Mouse (Mus musculus) liver, postnatal 0 days (tissue): Measurements from ENCODE around the gene F930015N05Rik. TPM values are rescaled to one million over a fixed set of nuclear protein-coding genes. Genes with fewer than 3 reads are reported as not detected.

ENCODE experiments used
- ATAC-seq: fragments of 200-750 bp; cut with Nextera tagmentation; 2 replicates; pipeline ENCODE4 v1.8.0; 2017; ENCODE audit warnings: mild to moderate bottlenecking, moderate library complexity
- DNase-seq: peaks from one replicate; pipeline ENCODE4 v3.0.0-alpha.2; 2016
- H3K27ac ChIP-seq: fragments of 300-500 bp; sonication (generic); 2 replicates; pipeline ENCODE4 v1.5.1; 2014; ENCODE audit warnings: antibody characterized with exemption, moderate library complexity, mild to moderate bottlenecking, low read depth
- H3K27me3 ChIP-seq: fragments of 300-500 bp; sonication (generic); 2 replicates; pipeline ENCODE4 v1.6.1; 2014; ENCODE audit warnings: low read length, control low read depth, mixed read lengths; ENCODE audit not compliant: insufficient read depth
- H3K36me3 ChIP-seq: fragments of 300-500 bp; sonication (generic); replicated peaks from 2 replicates; pipeline ENCODE4 v1.6.1; 2014; ENCODE audit warnings: mild to moderate bottlenecking, control low read depth, low read length, moderate library complexity, mixed read lengths; ENCODE audit not compliant: insufficient read depth
- H3K4me1 ChIP-seq: fragments of 300-500 bp; sonication (generic); 2 replicates; pipeline ENCODE4 v1.6.1; 2014; ENCODE audit warnings: antibody characterized with exemption, mild to moderate bottlenecking, control low read depth; ENCODE audit not compliant: insufficient read depth
- H3K4me2 ChIP-seq: fragments of 300-500 bp; sonication (generic); 2 replicates; pipeline ENCODE4 v1.6.1; 2014; ENCODE audit warnings: low read depth, mild to moderate bottlenecking, low read length, moderate library complexity, mixed read lengths
- H3K4me3 ChIP-seq: fragments of 300-500 bp; sonication (generic); 2 replicates; pipeline ENCODE4 v1.5.1; 2014; ENCODE audit warnings: low read depth, low read length
- H3K9ac ChIP-seq: fragments of 300-500 bp; sonication (generic); replicated peaks from 2 replicates; pipeline ENCODE4 v1.6.1; 2014; ENCODE audit warnings: mild to moderate bottlenecking, moderate library complexity
- H3K9me3 ChIP-seq: fragments of 300-500 bp; sonication (generic); 2 replicates; pipeline ENCODE4 v1.6.1; 2016; ENCODE audit warnings: mild to moderate bottlenecking, control low read depth, low read length, mixed read lengths
- CTCF ChIP-seq: sonication (generic); IDR thresholded peaks from 2 replicates; pipeline ENCODE4 v1.5.1; 2016; ENCODE audit warnings: antibody characterized with exemption, low read depth
- EP300 ChIP-seq: IDR thresholded peaks from 2 replicates; pipeline ENCODE4 v1.6.1; 2016; ENCODE audit warnings: antibody characterized with exemption, low read depth, mild to moderate bottlenecking
- WGBS: fragments of 180-500 bp; shearing (Covaris S2); extraction: QIAGEN DNeasy Blood & Tissue Kit; methylation state at CpG from one replicate; pipeline ENCODE4 v1.1.7; 2014; ENCODE audit not compliant: insufficient replicate concordance; 5-methylcytosine and 5-hydroxymethylcytosine counted together
- polyA plus RNA-seq: library from polyadenylated mRNA; unstranded; fragments of >200 nt; fragmentation: Nextera tagmentation; extraction: Ambion mirVana; gene quantifications from 2 replicates; pipeline ENCODE4 v1.2.1, GENCODE M21; 2015

The F930015N05Rik gene
- polyA plus RNA-seq, 1 experiment from 2014 or later, result 0.08 TPM

GRCm38 (mm10) chr11:64435546-64436411 is 674 bp downstream of the F930015N05Rik start:
- Histone ChIP-seq H3K36me3 (no peaks in the 10 kb centered on the region), H3K4me1 (peaks cover 13% of the 10 kb centered on the region), H3K4me3 (peak overlapping the region; percentile 46), H3K9me3 (no peaks in the 10 kb centered on the region), H3K9ac (peak overlapping the region; percentile 57), H3K27ac (peak overlapping the region; percentile 30), H3K4me2 (peak overlapping the region; percentile 80), H3K27me3 (peaks cover 30% of the 10 kb centered on the region)
- TF ChIP-seq EP300, result no peak
- ATAC-seq (peak; percentile 55), DNase-seq (peak; percentile 26)
- 1% methylated on average over 72 of the region's 81 CpGs for WGBS

- DNase-seq (peak; percentile 66), ATAC-seq (peak; percentile 89)
- peaks cover 13% of the 10 kb centered on the region for H3K4me1 ChIP-seq
- peak within 1 kb of the TSS; percentile 46 for H3K4me3 ChIP-seq
- no peak for TF ChIP-seq EP300
- TF ChIP-seq CTCF, result no peak
- under 1% methylated on average over 29 of the region's 36 CpGs for WGBS
- peak within 1 kb of the TSS; percentile 30 for H3K27ac ChIP-seq
- no peaks in the 10 kb centered on the region for H3K36me3 ChIP-seq
- no peaks in the 10 kb centered on the region for H3K9me3 ChIP-seq
- peak within 1 kb of the TSS; percentile 57 for H3K9ac ChIP-seq
- H3K27me3 ChIP-seq, result peaks cover 30% of the 10 kb centered on the region
- peak within 1 kb of the TSS; percentile 80 for H3K4me2 ChIP-seq
Observed at GRCm38 (mm10) chr11:64434611-64435545, 1.6 kb downstream of the F930015N05Rik start, which contains the start of gene Hs3st3a1. Gene Hs3st3a1 (plus strand): TSS chr11:64435332.

- no peaks in the 10 kb centered on the region for H3K36me3 ChIP-seq
- TF ChIP-seq EP300, result no peak
- no peak for TF ChIP-seq CTCF
- no peak overlapping the region for H3K27ac ChIP-seq
- 74% methylated on average over 1 of the region's 1 CpGs for WGBS
- DNase-seq (no peak), ATAC-seq (no peak)
- no peak overlapping the region for H3K9ac ChIP-seq
- H3K4me1 ChIP-seq, result no peaks in the 10 kb centered on the region
- 0 out of 2 replicates have a peak, but pooled peaks cover 2% of the 10 kb centered on the region for H3K9me3 ChIP-seq
- H3K27me3 ChIP-seq, result no peaks in the 10 kb centered on the region
- no peak overlapping the region for H3K4me2 ChIP-seq
- H3K4me3 ChIP-seq, result no peak overlapping the region
Observed at GRCm38 (mm10) chr11:64418969-64419368, 17.5 kb downstream of the F930015N05Rik start.

GRCm38 (mm10) chr11:64400534-64401093 is 35.8 kb downstream of the F930015N05Rik start:
- no peak for DNase-seq
- ATAC-seq, result no peak
- no peaks in the 10 kb centered on the region for H3K9me3 ChIP-seq
- no peak overlapping the region for H3K9ac ChIP-seq
- H3K4me2 ChIP-seq, result no peak overlapping the region
- no peak overlapping the region for H3K27ac ChIP-seq
- WGBS, result 59% methylated on average over 6 of the region's 6 CpGs
- no peaks in the 10 kb centered on the region for H3K4me1 ChIP-seq
- no peak overlapping the region for H3K4me3 ChIP-seq
- H3K36me3 ChIP-seq, result no peaks in the 10 kb centered on the region
- H3K27me3 ChIP-seq, result no peaks in the 10 kb centered on the region
- TF ChIP-seq CTCF, result no peak
- no peak for TF ChIP-seq EP300

- DNase-seq (no peak), ATAC-seq (no peak)
- H3K9ac ChIP-seq, result no peak overlapping the region
- no peaks in the 10 kb centered on the region for H3K36me3 ChIP-seq
- no peak for TF ChIP-seq CTCF
- no peak for TF ChIP-seq EP300
- no peak overlapping the region for H3K27ac ChIP-seq
- H3K9me3 ChIP-seq, result no peaks in the 10 kb centered on the region
- no peaks in the 10 kb centered on the region for H3K4me1 ChIP-seq
- no peaks in the 10 kb centered on the region for H3K27me3 ChIP-seq
- 76% methylated on average over 3 of the region's 3 CpGs for WGBS
- no peak overlapping the region for H3K4me2 ChIP-seq
- no peak overlapping the region for H3K4me3 ChIP-seq
Observed at GRCm38 (mm10) chr11:64397612-64398011, 38.8 kb downstream of the F930015N05Rik start.

GRCm38 (mm10) chr11:64396949-64397348 is 39.5 kb downstream of the F930015N05Rik start:
- TF ChIP-seq EP300, result no peak
- no peak for TF ChIP-seq CTCF
- Histone ChIP-seq H3K9ac (no peak overlapping the region), H3K27ac (no peak overlapping the region), H3K4me1 (no peaks in the 10 kb centered on the region), H3K9me3 (no peaks in the 10 kb centered on the region), H3K36me3 (no peaks in the 10 kb centered on the region), H3K27me3 (no peaks in the 10 kb centered on the region), H3K4me2 (no peak overlapping the region), H3K4me3 (no peak overlapping the region)
- DNase-seq (no peak), ATAC-seq (no peak)
- WGBS, result 61% methylated on average over 6 of the region's 6 CpGs
